Mouse (Mus musculus) liver, embryonic 14.5 days (tissue): ENCODE measurements around the gene Trpm5.

Source experiments
- CTCF ChIP-seq: IDR thresholded peaks from 2 replicates; pipeline ENCODE4 v1.5.1; 2016; ENCODE audit warnings: antibody characterized with exemption, low read depth, control low read depth
- EP300 ChIP-seq: IDR thresholded peaks from 2 replicates; pipeline ENCODE4 v1.6.1; 2016; ENCODE audit warnings: antibody characterized with exemption, low read depth

GRCm38 (mm10) chr7:143111719-143112118 is 17.3 kb upstream of the Trpm5 start:
- TF ChIP-seq CTCF: no peak
- no peak for TF ChIP-seq EP300
